Mouse (Mus musculus) naive thymus-derived CD4-positive, alpha-beta T cell, adult 5 months (primary cell): Measurements from ENCODE around the gene Rbm4. TPM values are rescaled to one million over a fixed set of nuclear protein-coding genes. Genes with fewer than 3 reads are reported as not detected.

Experiments
- polyA plus RNA-seq: library from polyadenylated mRNA; unstranded; fragments of 100-300 nt; shearing (Covaris generic); gene quantifications from one replicate; pipeline ENCODE4 v1.2.1, GENCODE M21; 2017

Gene Rbm4
- polyA plus RNA-seq: 47.7 TPM

GRCm38 (mm10) chr19:4793831-4794422, at the start of gene Rbm4:
Rbm4 (minus strand) TSS chr19:4793901.

GRCm38 (mm10) chr19:4839149-4839548, 45.4 kb upstream of the Rbm4 start, which contains the start of the genes Ccs and Ccdc87:
Ccs (minus strand) TSS chr19:4839332.
Ccdc87 (plus strand) TSS chr19:4839366.

GRCm38 (mm10) chr19:4811063-4811908, 17.6 kb upstream of the Rbm4 start, which contains the start of the genes Gm21992 and Rbm14:
Gm21992 (minus strand) TSS chr19:4811612.
Rbm14 (minus strand) TSS chr19:4811634.

GRCm38 (mm10) chr19:4756193-4756911, 37.3 kb downstream of the Rbm4 start, which contains the start of gene Rbm4b:
Rbm4b (plus strand) TSS chr19:4756497.

Other genes starting within 250 kb of the Rbm4 start
- gene Lrfn4, start 178.2 kb downstream of the Rbm4 start, polyA plus RNA-seq: not detected
- 105 TPM for gene Rce1, start 168.3 kb downstream of the Rbm4 start, polyA plus RNA-seq
- not detected for gene Gm960, start 95.2 kb downstream of the Rbm4 start, polyA plus RNA-seq
- 0.21 TPM for gene Sptbn2, start 82.7 kb downstream of the Rbm4 start, polyA plus RNA-seq
- gene Rbm4b, start 37.4 kb downstream of the Rbm4 start, polyA plus RNA-seq: 75.2 TPM
- gene Gm21992, start 17.7 kb upstream of the Rbm4 start, polyA plus RNA-seq: 28.1 TPM
- 102 TPM for gene Rbm14, start 17.7 kb upstream of the Rbm4 start, polyA plus RNA-seq
- gene Ccs, start 45.4 kb upstream of the Rbm4 start, polyA plus RNA-seq: 71.3 TPM
- gene Ccdc87, start 45.5 kb upstream of the Rbm4 start, polyA plus RNA-seq: not detected
- 13.9 TPM for gene Ctsf, start 61.2 kb upstream of the Rbm4 start, polyA plus RNA-seq
- gene Actn3, start 84.0 kb upstream of the Rbm4 start, polyA plus RNA-seq: not detected
- 4.3 TPM for gene Zdhhc24, start 84.8 kb upstream of the Rbm4 start, polyA plus RNA-seq
- gene Bbs1, start 112.7 kb upstream of the Rbm4 start, polyA plus RNA-seq: 0.37 TPM
- 59.0 TPM for gene Dpp3, start 134.4 kb upstream of the Rbm4 start, polyA plus RNA-seq
- gene Peli3, start 149.2 kb upstream of the Rbm4 start, polyA plus RNA-seq: 1.4 TPM
- gene Mrpl11, start 168.2 kb upstream of the Rbm4 start, polyA plus RNA-seq: 46.3 TPM
- not detected for gene Npas4, start 196.4 kb upstream of the Rbm4 start, polyA plus RNA-seq
- gene Slc29a2, start 230.0 kb upstream of the Rbm4 start, polyA plus RNA-seq: 1.3 TPM
- 3.6 TPM for gene B4gat1, start 244.9 kb upstream of the Rbm4 start, polyA plus RNA-seq
- gene AC124502.3, start 245.0 kb upstream of the Rbm4 start, polyA plus RNA-seq: 1.8 TPM
- gene Brms1, start 247.5 kb upstream of the Rbm4 start, polyA plus RNA-seq: 82.7 TPM